Mouse (Mus musculus) megakaryocyte progenitor cell, adult 5-6 weeks (primary cell): Measurements from ENCODE around the gene A930033H14Rik. TPM values are rescaled to one million over a fixed set of nuclear protein-coding genes. Genes with fewer than 3 reads are reported as not detected.

Experiments
- ATAC-seq: replicated peaks from 2 replicates; pipeline ENCODE4 v1.8.0; 2016; ENCODE audit warnings: mild to moderate bottlenecking, moderate TSS enrichment, inconsistent platforms; ENCODE audit not compliant: poor library complexity
- total RNA-seq, 2 experiments: library from RNA; stranded (forward) in 1 of 2; stranded (reverse) in 1 of 2; fragments of 157-497, 149-512 nt in 1 of 2; fragments of 200-1000 nt in 1 of 2; gene quantifications; 2 replicates each; pipeline versions ENCODE4 v1.2.3 to v1.2.4; 2015 to 2017

A930033H14Rik gene
- total RNA-seq, 2 experiments from 2014 or later = 1.7 to 3.0 TPM

DNA sequence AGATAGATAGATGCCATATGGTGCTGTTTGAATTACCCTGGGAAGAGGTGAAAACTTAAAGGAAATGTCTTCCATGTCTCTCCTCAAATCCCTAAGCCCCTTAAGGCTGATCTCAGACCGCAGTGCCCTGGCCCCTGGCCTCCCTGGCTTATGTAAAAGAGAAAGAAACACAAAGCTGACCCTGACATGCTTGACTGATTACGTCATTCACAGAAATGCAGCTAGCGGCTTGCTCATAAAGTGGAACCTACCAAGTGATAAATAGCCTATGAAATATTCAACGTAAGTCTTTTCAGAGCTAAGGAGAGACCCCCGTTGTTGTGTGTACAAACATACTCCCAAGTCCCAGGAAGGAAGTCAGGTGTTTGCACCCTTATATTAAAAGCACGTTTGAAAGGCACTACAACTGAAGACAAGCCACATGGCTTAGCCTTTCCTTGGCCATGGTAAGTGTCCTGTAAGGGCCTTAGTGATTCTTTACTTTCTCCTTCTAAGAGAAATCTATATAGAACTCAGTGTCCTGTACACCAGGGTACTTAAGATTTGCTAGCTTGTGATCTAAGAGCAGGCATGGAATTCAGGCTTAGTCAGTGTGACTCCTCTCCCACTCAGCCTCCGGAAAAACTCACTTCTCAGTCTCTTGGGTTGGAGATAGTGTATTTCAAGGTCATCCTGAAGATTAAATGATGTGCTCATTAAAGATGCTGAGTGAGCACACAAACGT, 8.1 kb downstream of the A930033H14Rik start:
- ATAC-seq = peak; percentile 46; the same call in 1 of the 2 replicates

GRCm38 (mm10) chr10:69193721-69194120, 19.2 kb downstream of the A930033H14Rik start:
- ATAC-seq = no peak

GRCm38 (mm10) chr10:69192266-69192665, 20.6 kb downstream of the A930033H14Rik start:
- no peak for ATAC-seq

DNA sequence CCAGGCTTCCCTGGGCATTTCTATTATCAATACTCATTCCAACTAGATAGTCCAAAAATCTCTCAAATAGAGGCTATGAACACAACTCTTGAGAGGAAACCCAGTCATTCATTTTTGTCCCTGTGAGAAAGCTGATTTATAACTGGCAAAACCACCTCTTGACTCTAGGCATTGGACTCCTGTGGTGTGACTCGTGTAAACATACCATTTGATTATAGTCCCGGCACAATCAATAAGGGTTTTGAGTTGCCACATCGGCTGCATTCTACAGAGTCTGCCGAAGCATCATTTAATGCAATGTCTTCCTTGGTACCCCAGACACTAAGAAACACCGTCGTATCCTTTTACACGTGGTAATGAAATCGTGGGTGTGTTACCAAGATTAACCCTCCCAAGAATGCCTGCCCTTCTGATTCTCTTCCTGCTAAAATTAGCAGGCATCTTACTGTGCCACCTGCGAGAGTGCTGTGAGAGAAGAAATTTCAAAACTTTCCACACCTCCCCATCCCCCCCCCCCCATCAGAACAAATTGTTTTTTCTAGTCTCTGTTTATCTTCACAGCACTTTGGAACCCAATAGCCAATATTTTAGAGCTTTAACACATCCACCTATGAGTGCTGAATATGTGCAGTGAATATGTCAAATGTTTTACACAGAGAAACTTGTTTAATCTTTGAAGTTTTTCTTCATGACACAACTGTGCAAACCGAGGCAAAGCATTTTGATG, 22.3 kb downstream of the A930033H14Rik start:
- ATAC-seq = no peak

DNA sequence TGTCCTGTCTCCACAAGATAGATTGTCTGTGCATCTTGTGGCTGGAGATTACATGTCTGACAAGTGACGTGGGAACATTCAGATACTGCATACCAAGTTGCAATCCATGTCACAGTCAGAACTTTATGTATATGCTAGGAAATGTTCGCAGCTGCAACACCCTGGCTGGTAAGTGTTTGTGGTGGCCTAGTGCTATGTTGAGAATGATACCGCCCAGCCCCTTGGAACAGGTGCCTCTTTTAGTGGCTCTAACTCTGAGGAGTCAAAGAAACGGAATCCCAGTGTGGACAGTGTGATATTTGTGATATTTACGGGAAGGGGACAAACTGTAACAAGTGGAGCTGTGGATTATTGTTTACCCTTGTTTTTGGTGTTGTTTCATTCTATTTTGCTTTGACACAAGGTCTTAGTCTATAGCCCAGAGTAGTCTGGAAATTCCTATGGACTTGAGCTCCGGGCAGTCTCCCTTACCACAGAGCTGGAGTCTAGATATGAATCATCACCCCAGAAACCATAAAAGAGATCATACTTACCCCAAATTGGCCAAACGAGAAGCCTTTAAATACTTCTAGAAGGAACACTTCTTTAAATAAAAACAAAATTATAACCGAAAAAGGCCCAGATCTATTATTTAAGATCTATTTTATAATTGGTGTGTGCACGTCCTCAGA, 25.0 kb downstream of the A930033H14Rik start:
- no peak for ATAC-seq

DNA sequence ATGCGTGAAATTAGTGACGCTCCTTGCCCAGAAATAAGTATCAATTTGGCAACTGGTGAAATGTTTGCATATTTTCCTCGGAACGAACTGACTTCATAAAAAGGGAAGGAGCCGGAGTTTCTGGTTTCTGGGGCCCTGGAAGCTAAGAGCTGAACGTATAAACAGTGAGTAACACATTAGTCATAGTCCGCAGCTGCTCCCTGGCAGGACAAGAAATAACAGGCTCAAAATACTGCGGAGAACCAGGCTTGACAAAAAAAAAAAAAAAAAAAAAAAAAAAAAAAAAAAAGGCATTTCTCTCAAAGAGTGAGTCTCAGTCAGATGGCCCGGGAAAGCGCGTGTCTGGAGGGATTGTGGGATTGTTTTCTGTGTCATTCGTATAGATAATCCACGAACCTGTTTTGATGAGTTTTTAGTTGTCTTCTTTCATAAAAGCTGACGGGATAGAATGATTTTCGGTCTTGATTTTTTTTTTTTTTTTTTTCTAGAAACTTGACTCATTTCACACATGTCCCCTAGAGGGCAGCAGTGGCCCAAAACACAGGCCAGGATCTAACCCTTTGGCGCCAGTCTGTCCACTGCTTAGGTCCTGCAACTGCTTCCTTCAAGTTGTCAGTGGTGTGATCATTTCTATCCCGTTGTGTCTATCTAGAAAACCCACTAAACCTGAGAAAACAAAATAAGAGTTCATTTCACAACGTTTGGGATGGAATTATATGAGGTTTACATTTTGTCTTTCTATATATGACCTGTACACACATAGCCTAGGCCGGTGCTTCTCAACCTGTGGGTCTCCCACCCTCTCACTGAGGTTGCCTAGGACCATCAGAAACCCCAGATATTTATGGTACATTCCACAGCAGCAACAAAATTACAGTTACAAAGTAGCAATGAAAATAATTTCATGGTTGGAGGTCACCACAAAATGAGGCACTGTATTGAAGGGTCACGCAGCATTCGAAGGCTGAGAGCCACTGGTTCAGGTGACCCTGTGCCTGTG, 26.7 kb downstream of the A930033H14Rik start:
- peak; percentile 88 for ATAC-seq

DNA sequence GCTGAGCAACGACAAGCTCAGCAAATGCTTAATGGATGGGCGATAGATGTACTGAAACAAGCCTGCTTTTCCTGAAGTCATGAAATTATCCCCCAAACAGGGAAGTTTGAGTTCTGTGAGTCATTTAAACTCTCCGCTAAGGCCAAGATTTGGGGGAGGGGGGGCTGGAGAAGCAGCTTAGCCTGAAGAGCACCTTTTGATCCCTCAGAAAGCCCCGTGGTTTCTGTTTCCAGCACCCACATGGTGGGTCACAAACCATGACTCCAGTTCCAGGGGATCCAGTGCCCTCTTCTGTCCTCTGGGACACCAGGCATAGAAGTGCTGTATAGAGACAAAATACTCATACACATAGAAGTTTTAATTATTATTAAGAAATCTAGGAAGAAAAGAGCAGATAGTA, 27.5 kb downstream of the A930033H14Rik start:
- ATAC-seq = 0 out of 2 replicates have a peak, but pooled peaks have one; percentile 7

GRCm38 (mm10) chr10:69184903-69185302, 28.0 kb downstream of the A930033H14Rik start:
- no peak for ATAC-seq

GRCm38 (mm10) chr10:69180997-69181396, 31.9 kb downstream of the A930033H14Rik start:
- ATAC-seq = no peak

- no peak for ATAC-seq
Observed at GRCm38 (mm10) chr10:69179341-69179740, 33.6 kb downstream of the A930033H14Rik start.

DNA sequence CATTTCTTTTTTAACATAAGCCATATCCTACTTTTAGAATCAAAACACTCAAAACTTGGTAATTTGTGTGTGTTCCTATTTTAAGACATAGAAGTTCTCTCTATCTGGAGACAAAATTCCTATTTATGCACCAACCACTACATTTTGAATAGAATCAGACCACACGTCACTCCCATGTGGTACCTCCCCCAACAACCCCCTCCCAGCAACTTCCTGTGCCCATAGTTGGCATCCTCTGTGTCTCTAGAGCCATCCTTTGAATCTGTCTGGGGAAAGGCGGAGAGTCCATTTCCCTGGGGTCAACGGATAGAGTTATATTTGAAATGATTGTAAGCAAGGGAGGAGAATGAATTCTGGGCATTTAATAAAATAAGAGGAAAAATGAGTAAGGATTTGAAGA, 36.8 kb downstream of the A930033H14Rik start:
- ATAC-seq = no peak

DNA sequence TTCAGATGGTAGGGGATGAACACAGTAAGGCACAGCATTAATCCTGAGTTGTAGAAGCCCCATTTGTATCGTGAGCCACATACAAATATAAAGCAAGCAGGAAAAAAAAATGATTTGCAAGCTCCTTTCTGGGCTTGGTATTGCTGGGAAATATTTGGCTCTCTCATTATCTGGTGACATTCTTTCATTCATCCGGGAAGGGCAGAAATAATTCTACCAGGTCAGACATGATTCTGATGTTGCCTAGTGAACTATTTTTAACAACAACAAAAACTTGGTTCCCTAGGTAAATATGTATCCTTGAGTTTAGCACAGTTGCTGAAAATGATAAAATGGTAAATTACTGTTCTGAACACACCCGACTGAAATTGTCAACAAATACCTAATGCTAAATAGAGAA, 40.5 kb downstream of the A930033H14Rik start:
- no peak for ATAC-seq

GRCm38 (mm10) chr10:69166514-69166913, 46.4 kb downstream of the A930033H14Rik start:
- no peak for ATAC-seq

GRCm38 (mm10) chr10:69165847-69166246, 47.1 kb downstream of the A930033H14Rik start:
- ATAC-seq = no peak

GRCm38 (mm10) chr10:69165125-69165524, 47.8 kb downstream of the A930033H14Rik start:
- peak; percentile 65 for ATAC-seq

- no peak for ATAC-seq
Observed at GRCm38 (mm10) chr10:69163216-69163615, 49.7 kb downstream of the A930033H14Rik start.

- ATAC-seq = no peak
Observed at GRCm38 (mm10) chr10:69162577-69162976, 50.3 kb downstream of the A930033H14Rik start.

DNA sequence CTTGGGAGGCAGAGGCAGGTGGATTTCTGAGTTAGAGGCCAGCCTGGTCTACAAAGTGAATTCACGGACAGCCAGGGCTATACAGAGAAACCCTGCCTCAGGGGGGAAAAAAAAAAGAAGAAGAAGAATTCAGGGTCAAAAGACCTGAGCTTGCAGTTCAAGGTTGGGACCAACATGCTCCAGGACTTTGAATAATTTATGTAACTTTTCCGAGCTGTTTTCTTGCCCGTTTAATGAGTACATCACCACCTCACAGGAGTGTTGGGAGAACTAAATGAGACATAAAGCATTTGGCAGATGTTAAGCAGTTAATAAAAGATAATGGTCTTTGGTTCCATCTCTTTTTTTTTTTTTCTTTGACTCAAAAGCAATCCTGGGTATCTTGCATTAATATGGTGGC, 51.4 kb downstream of the A930033H14Rik start:
- ATAC-seq = no peak

DNA sequence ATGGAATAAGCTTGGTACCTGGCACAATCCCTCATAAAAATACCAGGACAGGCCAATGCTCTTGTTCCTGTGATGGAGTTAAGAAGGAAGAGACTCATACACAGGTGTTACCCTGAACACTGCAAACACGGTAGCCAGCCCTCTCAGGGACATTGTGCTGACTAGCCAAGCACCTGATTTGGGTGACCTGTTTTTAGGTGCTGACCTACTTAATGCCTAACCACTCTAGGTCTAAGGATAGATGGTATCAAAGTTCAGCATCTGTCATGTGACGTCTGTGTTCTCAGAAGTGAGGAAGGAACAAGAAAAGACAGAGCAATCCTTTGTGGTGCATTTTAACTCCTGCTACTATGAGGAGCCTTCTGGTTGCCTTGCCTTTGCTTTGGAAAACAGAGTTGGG, 52.0 kb downstream of the A930033H14Rik start:
- ATAC-seq = no peak
